Mouse (Mus musculus): ENCODE data around the gene Lrrc20.

GRCm38 (mm10) chr10:61533285-61533684 lies 57.7 kb downstream of the Lrrc20 start:
- no peak for TF ChIP-seq POLR2A (IDR thresholded peaks at IDR 0.05; ENCODE audit: low read depth, low read length)
- TF ChIP-seq CTCF (conservative IDR thresholded peaks at IDR 0.05; ENCODE audit: insufficient read depth, insufficient read length, low read depth, low read length) = no peak

All from kidney, adult 2 months (tissue).